Mouse (Mus musculus) heart, embryonic 14.5 days (tissue): ENCODE measurements around the gene Acot7. TPM values are rescaled to one million over a fixed set of nuclear protein-coding genes. Genes with fewer than 3 reads are reported as not detected.

Experiments
- ATAC-seq: fragments of 200-750 bp; cut with Nextera tagmentation; 2 replicates; pipeline ENCODE4 v1.8.0; 2017; ENCODE audit warnings: low read depth, moderate TSS enrichment; ENCODE audit not compliant: insufficient number of reproducible peaks, insufficient read depth, low FRiP score
- H3K27ac ChIP-seq, 2 experiments: fragments of 200-500 bp in 1 of 2; fragments of 300-500 bp in 1 of 2; sonication (generic) in 1 of 2; replicated peaks in 1 of 2; 2 replicates each; pipeline ENCODE4 v1.5.1; 2012 to 2014; ENCODE audit warnings: low read depth in 2 of 2, low read length in 2 of 2, control low read depth in 1 of 2, mild to moderate bottlenecking in 1 of 2, mixed read lengths in 1 of 2; ENCODE audit not compliant: control insufficient read depth in 1 of 2, insufficient read depth in 1 of 2
- H3K27me3 ChIP-seq: fragments of 300-500 bp; sonication (generic); 2 replicates; pipeline ENCODE4 v1.6.1; 2014; ENCODE audit warnings: mild to moderate bottlenecking, low read length, control low read depth; ENCODE audit not compliant: control insufficient read depth, insufficient read depth
- H3K36me3 ChIP-seq: fragments of 300-500 bp; sonication (generic); 2 replicates; pipeline ENCODE4 v1.6.1; 2014; ENCODE audit warnings: mild to moderate bottlenecking, control low read depth, low read length, mixed read lengths; ENCODE audit not compliant: control insufficient read depth, insufficient read depth
- H3K4me1 ChIP-seq, 2 experiments: fragments of 200-500 bp in 1 of 2; fragments of 300-500 bp in 1 of 2; sonication (generic) in 1 of 2; 2 replicates each; pipeline ENCODE4 v1.6.1; 2012 to 2014; ENCODE audit warnings: low read length in 2 of 2, control low read depth in 1 of 2, mixed read lengths in 1 of 2; ENCODE audit not compliant: control insufficient read depth in 2 of 2, insufficient read depth in 2 of 2
- H3K4me2 ChIP-seq: fragments of 300-500 bp; sonication (generic); 2 replicates; pipeline ENCODE4 v1.6.1; 2014; ENCODE audit warnings: mild to moderate bottlenecking, low read length
- H3K4me3 ChIP-seq, 2 experiments: fragments of 200-500 bp in 1 of 2; fragments of 300-500 bp in 1 of 2; sonication (generic) in 1 of 2; 2 replicates each; pipeline ENCODE4 v1.5.1; 2012 to 2014; ENCODE audit warnings: low read length in 2 of 2, mild to moderate bottlenecking in 2 of 2, control low read depth in 1 of 2, low read depth in 1 of 2, moderate library complexity in 1 of 2; ENCODE audit not compliant: control insufficient read depth in 1 of 2, insufficient read depth in 1 of 2
- H3K9ac ChIP-seq: fragments of 300-500 bp; sonication (generic); 2 replicates; pipeline ENCODE4 v1.6.1; 2014; ENCODE audit warnings: mild to moderate bottlenecking, low read length
- H3K9me3 ChIP-seq: fragments of 300-500 bp; sonication (generic); 2 replicates; pipeline ENCODE4 v1.6.1; 2016; ENCODE audit warnings: low read length, control low read depth; ENCODE audit not compliant: control insufficient read depth
- WGBS: fragments of 180-500 bp; shearing (Covaris S2); extraction: QIAGEN DNeasy Blood & Tissue Kit; methylation state at CpG from one replicate; pipeline ENCODE4 v1.1.7; 2014; 5-methylcytosine and 5-hydroxymethylcytosine counted together
- polyA plus RNA-seq: library from polyadenylated mRNA; unstranded; fragments of >200 nt; fragmentation: Nextera tagmentation; extraction: Ambion mirVana; gene quantifications from 2 replicates; pipeline ENCODE4 v1.2.1, GENCODE M21; 2014

Gene Acot7
- polyA plus RNA-seq, 1 experiment from 2014 or later: 72.9 TPM

GRCm38 (mm10) chr4:152173956-152174355 is 4.0 kb upstream of the Acot7 start:
- no peaks in the 10 kb centered on the region for H3K27me3 ChIP-seq
- 79% methylated on average over 9 of the region's 9 CpGs for WGBS
- no peak overlapping the region for H3K4me2 ChIP-seq
- peaks cover 8 to 17% of the 10 kb centered on the region in 2 experiments for H3K4me1 ChIP-seq
- H3K9me3 ChIP-seq: 0 out of 2 replicates have a peak, but pooled peaks cover 2% of the 10 kb centered on the region
- no peak for ATAC-seq
- H3K27ac ChIP-seq: no peak overlapping the region
- H3K36me3 ChIP-seq: no peaks in the 10 kb centered on the region
- no peak overlapping the region for H3K9ac ChIP-seq
- H3K4me3 ChIP-seq: no peak overlapping the region

GRCm38 (mm10) chr4:152176638-152177037 is 1.3 kb upstream of the Acot7 start:
- 81% methylated on average over 3 of the region's 3 CpGs for WGBS
- Histone ChIP-seq H3K27me3 (no peaks in the 10 kb centered on the region), H3K36me3 (0 out of 2 replicates have a peak, but pooled peaks cover 4% of the 10 kb centered on the region), H3K4me2 (no peak overlapping the region), H3K9ac (no peak overlapping the region), H3K9me3 (no peaks in the 10 kb centered on the region), H3K4me1 (peaks cover 9 to 20% of the 10 kb centered on the region in 2 experiments), H3K4me3 (no peak overlapping the region), H3K27ac (no peak overlapping the region; a peak in 1 of 4 replicates)
- no peak for ATAC-seq

- H3K27ac ChIP-seq: peak overlapping the region; percentile 87 to 90; a peak in 3 of 4 replicates
- peaks cover 9 to 20% of the 10 kb centered on the region in 2 experiments for H3K4me1 ChIP-seq
- no peaks in the 10 kb centered on the region for H3K9me3 ChIP-seq
- peak overlapping the region; percentile 98 for H3K4me2 ChIP-seq
- no peak for ATAC-seq
- H3K4me3 ChIP-seq: peak overlapping the region; percentile 72 to 78
- H3K9ac ChIP-seq: peak overlapping the region; percentile 83
- 66% methylated on average over 6 of the region's 6 CpGs for WGBS
- H3K27me3 ChIP-seq: no peaks in the 10 kb centered on the region
- H3K36me3 ChIP-seq: 0 out of 2 replicates have a peak, but pooled peaks cover 4% of the 10 kb centered on the region
Measured at GRCm38 (mm10) chr4:152177174-152177536, 779 bp upstream of the Acot7 start.

- H3K4me2 ChIP-seq: peak overlapping the region; percentile 98
- 0 out of 4 replicates have a peak overlapping the region, but pooled peaks of 1 of the 2 experiments have one; percentile 21 for H3K27ac ChIP-seq
- H3K4me1 ChIP-seq: peaks cover 9 to 20% of the 10 kb centered on the region in 2 experiments
- under 1% methylated on average over 35 of the region's 35 CpGs for WGBS
- H3K27me3 ChIP-seq: no peaks in the 10 kb centered on the region
- peak overlapping the region; percentile 66 for H3K9ac ChIP-seq
- peak overlapping the region; percentile 59 to 72 for H3K4me3 ChIP-seq
- no peaks in the 10 kb centered on the region for H3K9me3 ChIP-seq
- H3K36me3 ChIP-seq: 0 out of 2 replicates have a peak, but pooled peaks cover 4% of the 10 kb centered on the region
- ATAC-seq: peak; percentile 10; the same call in 1 of the 2 replicates
Measured at GRCm38 (mm10) chr4:152178344-152178864, 470 bp downstream of the Acot7 start.

- peak overlapping the region; percentile 59 to 72 for H3K4me3 ChIP-seq
- no peak overlapping the region for H3K27ac ChIP-seq
Measured at GRCm38 (mm10) chr4:152178916-152179705, 1.2 kb downstream of the Acot7 start.

GRCm38 (mm10) chr4:152179946-152180660 is 2.2 kb downstream of the Acot7 start:
- 0 out of 2 replicates have a peak, but pooled peaks cover 4% of the 10 kb centered on the region for H3K36me3 ChIP-seq
- peaks cover 13 to 29% of the 10 kb centered on the region in 2 experiments for H3K4me1 ChIP-seq
- no peak overlapping the region for H3K4me2 ChIP-seq
- H3K27me3 ChIP-seq: no peaks in the 10 kb centered on the region
- ATAC-seq: no peak
- H3K9ac ChIP-seq: no peak overlapping the region
- no peak overlapping the region for H3K27ac ChIP-seq
- H3K9me3 ChIP-seq: no peaks in the 10 kb centered on the region
- H3K4me3 ChIP-seq: no peak overlapping the region
- 87% methylated on average over 16 of the region's 16 CpGs for WGBS

More at GRCm38 (mm10) chr4:152178916-152179705, 1.2 kb downstream of the Acot7 start:
- 34% methylated on average over 16 of the region's 16 CpGs for WGBS
- Histone ChIP-seq H3K27me3 (no peaks in the 10 kb centered on the region), H3K36me3 (0 out of 2 replicates have a peak, but pooled peaks cover 4% of the 10 kb centered on the region), H3K4me2 (peak overlapping the region; percentile 98), H3K4me1 (peaks cover 9 to 20% of the 10 kb centered on the region in 2 experiments), H3K9ac (peak overlapping the region; percentile 66), H3K9me3 (no peaks in the 10 kb centered on the region)
- ATAC-seq: no peak

- H3K4me1 ChIP-seq: peaks cover 28 to 40% of the 10 kb centered on the region in 2 experiments
- H3K4me2 ChIP-seq: no peak overlapping the region
- ATAC-seq: no peak
- H3K9me3 ChIP-seq: no peaks in the 10 kb centered on the region
- H3K27ac ChIP-seq: no peak overlapping the region
- H3K4me3 ChIP-seq: no peak overlapping the region
- H3K9ac ChIP-seq: no peak overlapping the region
- H3K36me3 ChIP-seq: 0 out of 2 replicates have a peak, but pooled peaks cover 4% of the 10 kb centered on the region
- WGBS: 80% methylated on average over 10 of the region's 10 CpGs
- no peaks in the 10 kb centered on the region for H3K27me3 ChIP-seq
Measured at GRCm38 (mm10) chr4:152182205-152182604, 4.3 kb downstream of the Acot7 start.
